Mouse (Mus musculus): ENCODE results near the gene Tmem120b. TPM values are rescaled to one million over a fixed set of nuclear protein-coding genes. Genes with fewer than 3 reads are reported as not detected.

The Tmem120b gene
- total and polyA plus RNA-seq, 2 experiments from 2014 or later, result 15.3 to 17.7 TPM

DNA sequence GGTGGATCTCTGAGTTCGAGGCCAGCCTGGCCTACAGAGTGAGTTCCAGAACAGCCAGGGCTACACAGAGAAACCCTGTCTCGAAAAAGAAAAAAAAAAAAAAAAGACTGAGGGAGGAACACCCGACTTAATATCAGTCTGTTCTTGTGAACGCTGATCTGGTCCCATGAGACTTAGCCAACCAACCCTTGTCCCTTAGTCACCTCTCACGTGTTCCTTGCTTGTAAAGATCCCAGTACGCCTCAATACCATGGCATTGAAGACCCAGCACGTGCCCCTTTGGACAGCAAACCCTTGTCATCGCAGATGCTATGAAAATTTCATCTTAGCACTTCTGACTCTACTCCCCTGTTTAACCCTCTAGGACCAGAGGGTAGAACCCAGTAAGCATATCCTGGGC, 28.1 kb downstream of the Tmem120b start:
- H3K4me1 ChIP-seq (ENCODE audit: insufficient read depth, low read length), result no peaks in the 10 kb centered on the region
- WGBS, result 92% methylated on average over 8 of the region's 8 CpGs
- H3K27me3 ChIP-seq (ENCODE audit: insufficient read depth, low read length), result no peaks in the 10 kb centered on the region
- H3K9ac ChIP-seq (replicated peaks; ENCODE audit: low read length), result no peak overlapping the region
- H3K36me3 ChIP-seq (ENCODE audit: insufficient read depth, low read length), result peaks cover 8% of the 10 kb centered on the region
- no peak overlapping the region for H3K4me2 ChIP-seq (ENCODE audit: low read depth, low read length)
- no peak overlapping the region for H3K27ac ChIP-seq
- ATAC-seq, result no peak
- no peaks in the 10 kb centered on the region for H3K9me3 ChIP-seq (ENCODE audit: low read length)
- no peak overlapping the region for H3K4me3 ChIP-seq (ENCODE audit: low read length)
- DNase-seq (ENCODE audit: low spot score), result no peak
- no peak for TF ChIP-seq CTCF (IDR thresholded peaks at IDR 0.05; ENCODE audit: low read depth)

DNA sequence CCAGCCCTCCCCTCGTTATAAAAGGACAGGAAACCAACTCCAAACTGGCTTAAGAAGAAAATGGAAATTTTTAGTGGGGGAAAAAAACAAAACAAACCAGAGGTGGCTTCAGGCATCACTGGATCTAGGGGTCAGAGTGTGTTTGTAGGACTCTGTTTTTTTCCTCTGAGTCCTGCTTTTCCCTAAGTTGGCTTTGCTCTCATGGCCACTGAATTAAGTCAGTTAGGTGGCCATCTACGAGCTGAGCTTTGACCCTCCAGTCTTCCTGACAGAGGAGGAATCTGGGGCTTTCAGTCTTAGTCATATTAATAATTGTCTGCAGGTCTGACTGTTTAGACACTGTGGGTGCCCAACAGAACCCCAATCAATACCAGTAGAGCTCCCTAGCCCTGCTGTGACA, 30.3 kb downstream of the Tmem120b start:
- H3K27ac ChIP-seq, result no peak overlapping the region
- peaks cover 8% of the 10 kb centered on the region for H3K36me3 ChIP-seq (ENCODE audit: insufficient read depth, low read length)
- no peaks in the 10 kb centered on the region for H3K27me3 ChIP-seq (ENCODE audit: insufficient read depth, low read length)
- no peak overlapping the region for H3K4me3 ChIP-seq (ENCODE audit: low read length)
- no peak for ATAC-seq
- WGBS, result 78% methylated on average over 2 of the region's 2 CpGs
- H3K4me1 ChIP-seq (ENCODE audit: insufficient read depth, low read length), result no peaks in the 10 kb centered on the region
- no peak overlapping the region for H3K9ac ChIP-seq (replicated peaks; ENCODE audit: low read length)
- no peak overlapping the region for H3K4me2 ChIP-seq (ENCODE audit: low read depth, low read length)
- no peak for TF ChIP-seq CTCF (IDR thresholded peaks at IDR 0.05; ENCODE audit: low read depth)
- no peaks in the 10 kb centered on the region for H3K9me3 ChIP-seq (ENCODE audit: low read length)
- no peak for DNase-seq (ENCODE audit: low spot score)

DNA sequence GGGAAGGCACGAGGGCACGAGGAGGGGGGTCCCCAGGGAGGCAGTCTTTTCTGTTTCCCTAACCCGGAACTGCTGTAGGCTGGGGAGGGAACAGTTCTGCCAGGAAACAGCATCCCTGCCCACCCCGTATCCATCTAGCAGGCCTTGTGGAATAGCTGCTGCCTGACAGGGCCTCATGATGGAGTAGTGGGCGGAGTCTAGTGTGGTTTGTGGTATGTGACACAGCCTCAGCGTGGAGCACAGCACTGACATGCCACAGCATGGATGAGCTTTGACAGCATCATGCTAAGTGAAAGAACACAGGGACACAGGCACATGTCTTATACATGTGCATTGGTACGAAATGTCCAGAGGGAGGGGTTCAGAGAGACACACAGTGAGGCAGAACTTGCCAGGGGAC, 34.2 kb downstream of the Tmem120b start:
- H3K4me3 ChIP-seq (ENCODE audit: low read length), result no peak overlapping the region
- TF ChIP-seq CTCF (IDR thresholded peaks at IDR 0.05; ENCODE audit: low read depth), result no peak
- no peak overlapping the region for H3K4me2 ChIP-seq (ENCODE audit: low read depth, low read length)
- H3K9ac ChIP-seq (replicated peaks; ENCODE audit: low read length), result no peak overlapping the region
- H3K36me3 ChIP-seq (ENCODE audit: insufficient read depth, low read length), result peaks cover 8% of the 10 kb centered on the region
- no peak for ATAC-seq
- H3K27ac ChIP-seq, result no peak overlapping the region
- H3K9me3 ChIP-seq (ENCODE audit: low read length), result no peaks in the 10 kb centered on the region
- 72% methylated on average over 7 of the region's 7 CpGs for WGBS
- no peaks in the 10 kb centered on the region for H3K27me3 ChIP-seq (ENCODE audit: insufficient read depth, low read length)
- DNase-seq (ENCODE audit: low spot score), result no peak
- no peaks in the 10 kb centered on the region for H3K4me1 ChIP-seq (ENCODE audit: insufficient read depth, low read length)

DNA sequence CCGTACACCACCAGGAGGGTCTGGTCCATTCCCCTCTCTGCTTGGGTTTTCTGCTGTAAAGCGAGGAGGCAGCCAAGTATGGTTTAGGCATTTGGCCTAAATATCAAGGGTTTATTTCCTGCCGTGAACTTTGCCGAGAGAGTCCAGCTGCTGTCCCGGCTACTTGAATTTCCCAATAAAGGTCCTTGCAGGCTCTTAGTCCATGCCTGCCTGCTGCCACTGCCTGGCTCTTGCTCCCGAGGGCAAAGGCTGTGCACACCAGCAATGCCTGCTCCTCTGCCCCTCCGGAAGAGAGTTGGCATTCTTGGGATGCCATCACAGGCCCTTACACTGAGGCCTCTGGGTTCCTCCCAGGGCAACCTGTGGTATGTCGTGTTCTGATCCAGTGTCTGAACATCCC, 35.3 kb downstream of the Tmem120b start:
- Histone ChIP-seq H3K27ac (no peak overlapping the region), H3K9me3 (ENCODE audit: low read length) (no peaks in the 10 kb centered on the region), H3K9ac (replicated peaks; ENCODE audit: low read length) (no peak overlapping the region), H3K4me1 (ENCODE audit: insufficient read depth, low read length) (no peaks in the 10 kb centered on the region), H3K4me3 (ENCODE audit: low read length) (no peak overlapping the region), H3K36me3 (ENCODE audit: insufficient read depth, low read length) (peaks cover 8% of the 10 kb centered on the region), H3K4me2 (ENCODE audit: low read depth, low read length) (no peak overlapping the region), H3K27me3 (ENCODE audit: insufficient read depth, low read length) (no peaks in the 10 kb centered on the region)
- DNase-seq (ENCODE audit: low spot score) (no peak), ATAC-seq (no peak)
- TF ChIP-seq CTCF (IDR thresholded peaks at IDR 0.05; ENCODE audit: low read depth), result no peak
- WGBS, result 66% methylated on average over 8 of the region's 8 CpGs

DNA sequence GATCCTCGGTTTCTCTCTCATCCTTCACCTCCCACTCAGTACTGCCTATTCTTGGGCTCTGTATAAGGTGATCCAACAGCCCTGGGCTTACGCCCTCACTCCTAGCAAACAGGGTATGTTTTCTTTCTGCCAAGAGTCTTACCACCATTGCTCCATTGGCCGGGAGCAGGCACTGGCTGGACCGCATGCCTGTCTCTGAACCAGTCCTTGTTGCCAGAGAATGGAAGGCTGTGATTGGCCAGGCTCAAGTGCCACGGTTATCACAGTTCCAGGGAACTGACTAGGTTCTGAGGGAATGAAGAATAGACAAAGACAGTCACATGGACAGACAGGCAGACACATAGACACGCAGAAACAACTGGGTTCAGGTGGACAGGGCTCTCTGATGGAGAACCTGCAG, 36.6 kb downstream of the Tmem120b start:
- ATAC-seq (no peak), DNase-seq (ENCODE audit: low spot score) (no peak)
- no peak for TF ChIP-seq CTCF (IDR thresholded peaks at IDR 0.05; ENCODE audit: low read depth)
- H3K9me3 ChIP-seq (ENCODE audit: low read length), result no peaks in the 10 kb centered on the region
- H3K4me2 ChIP-seq (ENCODE audit: low read depth, low read length), result no peak overlapping the region
- H3K4me1 ChIP-seq (ENCODE audit: insufficient read depth, low read length), result peaks cover 9% of the 10 kb centered on the region; the same call in 1 of the 2 replicates
- H3K36me3 ChIP-seq (ENCODE audit: insufficient read depth, low read length), result peaks cover 2% of the 10 kb centered on the region
- no peaks in the 10 kb centered on the region for H3K27me3 ChIP-seq (ENCODE audit: insufficient read depth, low read length)
- no peak overlapping the region for H3K27ac ChIP-seq
- WGBS, result 80% methylated on average over 6 of the region's 6 CpGs
- H3K9ac ChIP-seq (replicated peaks; ENCODE audit: low read length), result no peak overlapping the region
- H3K4me3 ChIP-seq (ENCODE audit: low read length), result no peak overlapping the region

DNA sequence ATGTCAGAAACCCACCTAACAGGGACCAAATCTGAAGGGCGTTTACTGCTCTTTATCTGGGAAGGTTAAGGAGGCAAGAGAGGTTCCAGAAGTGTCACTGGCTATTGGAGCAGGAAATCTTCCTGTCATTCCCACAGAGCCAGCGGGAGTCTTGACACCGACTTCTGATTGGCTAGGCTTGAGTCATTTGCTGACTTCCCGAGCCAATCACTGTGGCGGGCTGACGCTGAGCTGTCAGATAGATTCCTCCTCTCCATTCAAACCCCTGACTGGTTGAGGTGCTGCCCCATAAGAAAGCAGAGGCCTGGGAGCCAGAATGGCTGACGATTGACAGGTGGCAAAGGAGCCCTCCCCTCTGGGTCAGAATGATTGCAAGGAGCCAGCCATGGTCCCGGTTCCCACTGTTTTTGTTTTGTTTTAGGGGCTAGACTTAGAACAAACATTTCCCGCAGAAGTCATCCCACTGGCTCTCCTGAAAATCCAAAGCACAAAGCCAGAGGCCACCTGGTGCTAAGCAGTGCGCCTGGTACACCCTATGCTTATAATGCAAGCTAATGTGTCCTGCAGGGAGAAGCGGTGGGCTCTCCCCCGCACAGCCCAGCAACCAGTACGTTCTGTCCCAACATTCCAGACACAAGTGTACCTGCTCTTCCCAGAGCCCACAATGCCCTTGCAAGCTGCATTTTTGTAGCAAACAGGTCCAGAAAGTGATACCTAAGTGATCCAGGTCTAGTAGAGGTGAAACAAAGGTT, 41.4 kb downstream of the Tmem120b start:
- Histone ChIP-seq H3K9me3 (ENCODE audit: low read length) (no peaks in the 10 kb centered on the region), H3K4me2 (ENCODE audit: low read depth, low read length) (peak overlapping the region; percentile 40), H3K27me3 (ENCODE audit: insufficient read depth, low read length) (no peaks in the 10 kb centered on the region), H3K36me3 (ENCODE audit: insufficient read depth, low read length) (no peaks in the 10 kb centered on the region), H3K4me3 (ENCODE audit: low read length) (peak overlapping the region; percentile 6; the same call in 1 of the 2 replicates), H3K9ac (replicated peaks; ENCODE audit: low read length) (peak overlapping the region; percentile 9; the same call in 1 of the 2 replicates), H3K27ac (peak overlapping the region; percentile 61; the same call in 1 of the 2 replicates), H3K4me1 (ENCODE audit: insufficient read depth, low read length) (peaks cover 14% of the 10 kb centered on the region; the same call in 1 of the 2 replicates)
- DNase-seq (ENCODE audit: low spot score), result peak; percentile 83
- no peak for TF ChIP-seq CTCF (IDR thresholded peaks at IDR 0.05; ENCODE audit: low read depth)
- peak; percentile 84 for ATAC-seq
- 19% methylated on average over 13 of the region's 13 CpGs for WGBS

DNA sequence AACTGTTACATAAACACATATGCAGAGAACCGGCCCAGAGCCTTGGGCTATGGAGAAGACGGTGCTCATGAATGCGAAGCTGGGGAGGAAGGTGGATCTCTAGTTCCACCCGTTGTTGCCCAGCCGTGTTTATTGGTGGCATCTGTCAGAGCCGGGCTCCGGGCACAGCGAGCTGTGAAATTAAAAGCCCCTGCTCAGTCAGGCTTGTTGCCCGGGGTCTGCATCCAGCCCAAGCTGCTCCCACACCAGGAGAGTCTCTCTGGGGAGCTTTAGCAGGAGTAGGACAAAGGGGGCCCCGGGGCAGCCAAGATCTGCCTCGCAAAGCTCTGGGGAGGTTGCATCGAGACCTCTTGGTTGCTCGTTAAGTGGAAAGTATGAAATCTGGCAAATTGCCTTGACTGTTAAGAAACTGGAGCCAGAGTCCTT, 42.1 kb downstream of the Tmem120b start:
- H3K27me3 ChIP-seq (ENCODE audit: insufficient read depth, low read length), result no peaks in the 10 kb centered on the region
- no peaks in the 10 kb centered on the region; the same call in 1 of the 2 replicates for H3K36me3 ChIP-seq (ENCODE audit: insufficient read depth, low read length)
- H3K4me1 ChIP-seq (ENCODE audit: insufficient read depth, low read length), result peaks cover 14% of the 10 kb centered on the region; the same call in 1 of the 2 replicates
- H3K9ac ChIP-seq (replicated peaks; ENCODE audit: low read length), result 0 out of 2 replicates have a peak overlapping the region, but pooled peaks have one; percentile 9
- H3K9me3 ChIP-seq (ENCODE audit: low read length), result no peaks in the 10 kb centered on the region
- peak; percentile 70 for DNase-seq (ENCODE audit: low spot score)
- H3K4me2 ChIP-seq (ENCODE audit: low read depth, low read length), result peak overlapping the region; percentile 40; the same call in 1 of the 2 replicates
- 0 out of 2 replicates have a peak, but pooled peaks have one; percentile 25 for ATAC-seq
- no peak overlapping the region for H3K4me3 ChIP-seq (ENCODE audit: low read length)
- WGBS, result 15% methylated on average over 13 of the region's 13 CpGs
- TF ChIP-seq CTCF (IDR thresholded peaks at IDR 0.05; ENCODE audit: low read depth), result no peak
- H3K27ac ChIP-seq, result peak overlapping the region; percentile 61
